Mouse (Mus musculus): ENCODE measurements at regions not wholly inside any gene's neighbourhood (a gene's known extent, or its start where the extent isn't known, plus 50 kb on each side); places are given as distances from the start of the nearest gene placed in this dataset.

DNA sequence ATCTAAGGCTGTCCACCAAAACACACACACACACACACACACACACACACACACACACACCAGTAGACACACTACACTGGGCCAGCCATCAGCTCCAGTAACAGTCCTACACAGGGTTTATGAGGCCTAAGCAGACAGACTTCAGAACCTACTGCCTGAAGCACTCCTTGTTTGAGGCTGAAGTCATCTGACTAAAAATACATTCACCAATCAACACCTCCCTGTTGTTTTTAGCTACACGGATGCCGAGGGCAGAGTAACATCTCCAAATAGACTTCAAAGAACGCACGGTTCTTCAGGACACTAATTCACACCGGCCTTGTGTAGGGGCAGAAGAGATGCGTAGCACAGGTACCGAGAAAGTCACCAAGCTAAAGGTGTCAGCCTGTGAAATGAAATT, 282.2 kb downstream of the Pik3r1 start:
- TF ChIP-seq CTCF (IDR thresholded peaks at IDR 0.05; ENCODE audit: low read depth): no peak
- TF ChIP-seq EP300 (IDR thresholded peaks at IDR 0.05; ENCODE audit: low read depth): no peak

All from liver, embryonic 14.5 days (tissue).